Mouse (Mus musculus) stomach, postnatal 0 days (tissue): ENCODE measurements at regions not wholly inside any gene's neighbourhood (a gene's known extent, or its start where the extent isn't known, plus 50 kb on each side); places are given as distances from the start of the nearest gene placed in this dataset.

Experiments
- ATAC-seq: fragments of 200-750 bp; cut with Nextera tagmentation; 2 replicates; pipeline ENCODE4 v1.8.0; 2017; ENCODE audit not compliant: low FRiP score, low TSS enrichment
- DNase-seq: peaks from one replicate; pipeline ENCODE4 v3.0.0-alpha.2; 2016; ENCODE audit warnings: low spot score
- H3K27ac ChIP-seq: fragments of 300-500 bp; sonication (generic); replicated peaks from 2 replicates; pipeline ENCODE4 v1.5.1; 2014; ENCODE audit warnings: mild to moderate bottlenecking, control low read depth
- H3K27me3 ChIP-seq: fragments of 300-500 bp; sonication (generic); 2 replicates; pipeline ENCODE4 v1.6.1; 2014; ENCODE audit warnings: low read length; ENCODE audit not compliant: control insufficient read depth, insufficient read depth
- H3K36me3 ChIP-seq: fragments of 300-500 bp; sonication (generic); 2 replicates; pipeline ENCODE4 v1.6.1; 2014; ENCODE audit warnings: low read length, mixed read lengths; ENCODE audit not compliant: control insufficient read depth, insufficient read depth
- H3K4me1 ChIP-seq: fragments of 300-500 bp; sonication (generic); replicated peaks from 2 replicates; pipeline ENCODE4 v1.6.1; 2014; ENCODE audit warnings: antibody characterized with exemption; ENCODE audit not compliant: control insufficient read depth, insufficient read depth
- H3K4me2 ChIP-seq: fragments of 300-500 bp; sonication (generic); replicated peaks from 2 replicates; pipeline ENCODE4 v1.6.1; 2014; ENCODE audit warnings: low read depth, mild to moderate bottlenecking, control low read depth, moderate library complexity
- H3K4me3 ChIP-seq: fragments of 300-500 bp; sonication (generic); 2 replicates; pipeline ENCODE4 v1.5.1; 2014; ENCODE audit warnings: low read depth, low read length, control low read depth
- H3K9ac ChIP-seq: fragments of 300-500 bp; sonication (generic); 2 replicates; pipeline ENCODE4 v1.6.1; 2014; ENCODE audit warnings: mild to moderate bottlenecking, low read length, control low read depth, mixed read lengths
- H3K9me3 ChIP-seq: fragments of 300-500 bp; sonication (generic); 2 replicates; pipeline ENCODE4 v1.6.1; 2016; ENCODE audit warnings: low read length; ENCODE audit not compliant: control insufficient read depth
- CTCF ChIP-seq: IDR thresholded peaks from 2 replicates; pipeline ENCODE4 v1.5.1; 2016; ENCODE audit warnings: antibody characterized with exemption, low read depth, mild to moderate bottlenecking, moderate library complexity
- EP300 ChIP-seq: optimal IDR thresholded peaks from 2 replicates; pipeline ENCODE3; 2016; ENCODE audit warnings: antibody characterized with exemption
- WGBS: fragments of 180-500 bp; shearing (Covaris S2); extraction: QIAGEN DNeasy Blood & Tissue Kit; methylation state at CpG from one replicate; pipeline ENCODE4 v1.1.7; 2014; 5-methylcytosine and 5-hydroxymethylcytosine counted together

DNA sequence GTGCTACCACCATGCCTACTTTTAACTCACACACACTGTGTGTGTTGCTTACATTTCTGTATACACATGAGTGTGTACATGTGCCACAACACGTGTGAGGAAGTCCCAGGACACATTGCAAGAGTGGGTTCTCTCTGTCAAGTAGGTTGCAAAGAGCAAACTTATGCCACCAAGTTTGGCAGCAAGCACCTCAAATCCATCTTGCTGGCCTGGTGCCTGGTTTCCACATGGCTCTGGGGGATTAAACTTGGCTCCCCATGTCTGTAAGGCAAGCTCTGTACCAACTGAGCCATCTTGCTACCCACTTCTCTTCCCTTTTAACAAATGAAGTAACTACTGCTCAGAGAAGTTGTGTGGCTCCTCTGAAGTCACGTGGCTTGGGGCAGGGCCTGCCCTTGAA, 145.3 kb upstream of the Sdk2 start:
- ATAC-seq: no peak
- no peaks in the 10 kb centered on the region for H3K9me3 ChIP-seq
- H3K4me1 ChIP-seq: no peaks in the 10 kb centered on the region
- H3K27ac ChIP-seq: no peak overlapping the region
- no peak overlapping the region for H3K4me2 ChIP-seq
- no peak for DNase-seq
- TF ChIP-seq CTCF (no peak), EP300 (no peak)
- H3K4me3 ChIP-seq: no peak overlapping the region
- WGBS: 64% methylated on average over 2 of the region's 2 CpGs
- no peaks in the 10 kb centered on the region for H3K36me3 ChIP-seq
- no peak overlapping the region for H3K9ac ChIP-seq
- no peaks in the 10 kb centered on the region for H3K27me3 ChIP-seq

DNA sequence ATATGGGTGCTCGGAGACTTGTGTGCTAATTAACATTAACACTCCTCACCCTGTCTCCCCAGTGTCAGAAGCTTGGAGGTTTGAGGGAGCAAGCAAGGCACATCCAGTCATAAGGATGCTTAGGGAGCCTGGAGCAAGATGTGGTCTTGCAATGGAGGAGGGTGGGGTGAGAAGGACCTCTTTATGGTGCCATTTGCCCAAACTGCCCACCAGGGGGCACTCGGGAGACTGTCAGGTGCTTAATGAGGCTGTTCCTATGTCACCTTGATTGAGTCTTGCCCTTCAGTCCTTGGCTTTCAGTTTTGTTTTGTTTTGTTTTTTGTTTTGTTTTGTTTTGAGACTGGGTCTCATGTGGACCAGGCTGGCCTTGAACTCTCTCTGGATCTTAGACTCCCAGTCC, 138.3 kb upstream of the Sdk2 start:
- no peak overlapping the region for H3K4me3 ChIP-seq
- H3K9me3 ChIP-seq: no peaks in the 10 kb centered on the region
- no peaks in the 10 kb centered on the region for H3K4me1 ChIP-seq
- no peak overlapping the region for H3K27ac ChIP-seq
- no peak overlapping the region for H3K4me2 ChIP-seq
- 50% methylated on average over 2 of the region's 2 CpGs for WGBS
- no peaks in the 10 kb centered on the region for H3K27me3 ChIP-seq
- no peaks in the 10 kb centered on the region for H3K36me3 ChIP-seq
- no peak overlapping the region for H3K9ac ChIP-seq
- DNase-seq: peak; percentile 69
- ATAC-seq: no peak
- TF ChIP-seq EP300 (no peak), CTCF (peak; percentile 72)

DNA sequence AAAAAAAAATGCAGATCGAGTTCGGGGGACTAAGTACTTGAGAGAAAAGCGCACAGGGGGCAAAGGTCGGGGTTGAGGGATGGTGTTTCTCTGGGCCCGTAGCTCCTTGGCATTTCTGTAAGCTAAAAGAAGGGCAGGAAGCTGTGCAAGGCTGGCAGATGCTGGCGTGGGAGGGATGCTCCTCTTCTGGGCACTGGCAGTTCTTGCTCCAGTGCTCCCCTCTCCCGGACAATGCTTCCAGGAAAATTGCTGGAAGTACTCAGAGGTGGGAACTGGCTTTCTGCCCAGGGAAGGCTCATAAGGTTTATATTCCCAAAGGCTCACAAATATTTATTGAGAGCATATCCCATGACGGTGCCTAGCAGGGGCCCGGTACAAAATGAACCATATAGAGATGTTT, 136.6 kb upstream of the Sdk2 start:
- no peak for TF ChIP-seq EP300
- no peak for TF ChIP-seq CTCF
- H3K27me3 ChIP-seq: no peaks in the 10 kb centered on the region
- no peak overlapping the region for H3K4me3 ChIP-seq
- H3K27ac ChIP-seq: no peak overlapping the region
- no peaks in the 10 kb centered on the region for H3K9me3 ChIP-seq
- H3K36me3 ChIP-seq: no peaks in the 10 kb centered on the region
- no peak overlapping the region for H3K4me2 ChIP-seq
- DNase-seq: no peak
- WGBS: 43% methylated on average over 9 of the region's 9 CpGs
- ATAC-seq: no peak
- no peak overlapping the region for H3K9ac ChIP-seq
- H3K4me1 ChIP-seq: no peaks in the 10 kb centered on the region

DNA sequence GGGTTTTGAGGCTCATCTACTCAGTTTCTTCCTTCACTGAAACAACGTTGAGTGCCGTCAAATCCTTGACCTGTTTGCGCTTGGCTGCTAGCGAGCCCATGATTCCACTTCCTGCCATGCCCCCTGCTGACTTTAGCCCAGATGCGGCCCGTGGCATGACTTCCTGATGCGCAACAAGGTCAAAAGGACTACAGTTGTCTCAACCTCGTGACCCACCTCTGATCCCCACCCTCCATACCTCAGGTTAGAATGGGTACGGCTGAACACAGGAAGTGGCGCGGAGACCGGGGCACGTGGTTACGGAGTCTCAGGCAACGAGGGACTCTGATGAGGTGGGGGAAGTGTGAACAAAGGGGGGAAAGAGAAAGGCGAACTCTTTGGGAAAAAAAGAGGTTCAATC, 135.6 kb upstream of the Sdk2 start:
- Histone ChIP-seq H3K9ac (no peak overlapping the region), H3K4me1 (no peaks in the 10 kb centered on the region; the same call in 1 of the 2 replicates), H3K4me3 (no peak overlapping the region), H3K27ac (no peak overlapping the region), H3K27me3 (no peaks in the 10 kb centered on the region), H3K4me2 (no peak overlapping the region), H3K9me3 (no peaks in the 10 kb centered on the region), H3K36me3 (no peaks in the 10 kb centered on the region)
- ATAC-seq: no peak
- 82% methylated on average over 16 of the region's 16 CpGs for WGBS
- no peak for TF ChIP-seq EP300
- no peak for TF ChIP-seq CTCF
- no peak for DNase-seq

DNA sequence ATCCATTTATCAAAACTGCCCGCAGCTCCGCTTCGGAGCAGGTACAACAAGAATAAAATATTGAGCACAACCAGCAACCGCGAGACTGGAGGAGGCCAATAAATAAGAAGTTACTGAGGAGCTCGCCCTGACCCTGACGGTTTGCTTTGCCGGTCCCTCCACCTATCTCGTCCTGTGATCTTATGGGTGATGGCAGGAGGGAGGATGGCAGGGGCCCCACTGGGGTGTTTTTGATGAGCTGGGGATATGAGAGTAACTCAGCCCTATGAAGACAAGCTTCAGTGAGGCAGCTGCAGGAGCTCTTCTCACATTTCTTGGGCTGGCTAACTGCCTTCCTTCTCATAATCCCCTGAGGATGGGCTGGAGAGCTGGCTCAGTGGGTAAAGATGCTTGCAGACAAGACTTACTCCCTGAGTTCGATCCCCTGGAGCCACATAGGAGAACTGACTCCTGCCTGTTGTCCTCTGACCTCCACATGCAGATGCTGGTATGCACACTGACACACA, 132.3 kb upstream of the Sdk2 start:
- Histone ChIP-seq H3K4me1 (no peaks in the 10 kb centered on the region; the same call in 1 of the 2 replicates), H3K9me3 (no peaks in the 10 kb centered on the region), H3K4me3 (no peak overlapping the region), H3K9ac (peak overlapping the region; percentile 38; the same call in 1 of the 2 replicates), H3K36me3 (no peaks in the 10 kb centered on the region), H3K4me2 (peak overlapping the region; percentile 38), H3K27me3 (no peaks in the 10 kb centered on the region), H3K27ac (peak overlapping the region; percentile 80)
- TF ChIP-seq EP300: no peak
- TF ChIP-seq CTCF: no peak
- no peak for DNase-seq
- no peak for ATAC-seq
- 46% methylated on average over 10 of the region's 10 CpGs for WGBS

DNA sequence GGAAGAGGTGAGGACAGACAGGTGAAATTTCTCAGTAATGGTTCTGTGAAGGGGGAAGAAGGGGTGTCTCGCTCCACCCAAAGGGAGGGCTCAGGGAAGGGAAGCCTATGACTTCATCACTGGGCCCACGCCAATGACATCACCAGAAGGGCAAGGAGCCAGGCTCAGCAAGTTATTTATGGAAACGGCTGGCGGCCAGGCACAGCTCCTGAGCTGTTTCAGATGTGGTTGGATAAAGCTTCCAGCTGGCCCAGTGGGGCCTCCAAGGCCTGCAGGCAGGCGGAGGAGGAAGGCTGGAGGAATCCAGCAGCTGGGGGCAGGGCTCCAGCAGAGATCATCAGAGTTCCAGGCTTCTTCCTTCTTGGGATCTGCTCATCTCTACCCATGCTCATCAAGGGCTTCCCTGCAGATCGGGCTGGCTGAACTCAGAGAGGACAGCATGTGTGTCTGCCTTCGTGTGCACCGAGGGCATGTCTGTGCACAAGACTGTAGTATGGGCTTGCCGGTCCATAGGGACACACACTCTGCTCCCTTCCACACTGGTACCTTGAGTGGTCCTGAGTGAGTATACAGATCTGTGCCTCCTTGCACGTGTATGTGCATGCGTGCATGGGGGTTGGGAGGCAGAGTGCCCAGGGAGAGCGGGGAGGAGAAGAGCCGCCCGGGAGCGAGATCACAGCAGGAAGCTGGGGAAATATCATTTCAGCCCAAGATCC, 131.6 kb upstream of the Sdk2 start:
- no peaks in the 10 kb centered on the region for H3K9me3 ChIP-seq
- peak overlapping the region; percentile 38 for H3K4me2 ChIP-seq
- TF ChIP-seq EP300: peak; percentile 74
- peak; percentile 45 for TF ChIP-seq CTCF
- no peaks in the 10 kb centered on the region for H3K27me3 ChIP-seq
- peak; percentile 94 for ATAC-seq
- H3K4me1 ChIP-seq: no peaks in the 10 kb centered on the region; the same call in 1 of the 2 replicates
- H3K27ac ChIP-seq: peak overlapping the region; percentile 80
- WGBS: 25% methylated on average over 14 of the region's 15 CpGs
- DNase-seq: peak; percentile 82
- peak overlapping the region; percentile 38; the same call in 1 of the 2 replicates for H3K9ac ChIP-seq
- no peaks in the 10 kb centered on the region for H3K36me3 ChIP-seq
- H3K4me3 ChIP-seq: 0 out of 2 replicates have a peak overlapping the region, but pooled peaks have one; percentile 1
